Mouse (Mus musculus): ENCODE measurements around the gene Nell2. TPM values are rescaled to one million over a fixed set of nuclear protein-coding genes. Genes with fewer than 3 reads are reported as not detected.

Gene Nell2
- polyA plus RNA-seq, 1 experiment, result 319 TPM

DNA sequence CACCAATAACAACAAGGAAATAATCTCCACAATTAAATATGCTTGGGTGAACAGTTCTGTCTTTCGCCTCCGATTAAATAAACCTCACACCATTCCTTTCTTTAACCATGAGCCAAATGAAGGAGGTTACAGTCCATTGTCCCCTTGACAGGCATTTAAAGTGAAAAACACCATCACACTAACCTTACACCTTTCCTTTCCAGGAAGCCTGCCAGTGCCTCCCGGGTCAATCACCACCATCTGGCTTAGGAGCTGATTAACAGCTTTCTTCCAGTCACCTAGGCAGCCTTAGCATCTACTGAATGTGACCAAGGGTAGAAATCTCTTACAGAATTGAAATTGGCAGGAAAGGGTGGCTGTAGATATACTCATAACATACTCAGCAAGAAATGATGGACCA lies 371.5 kb downstream of the Nell2 start:
- no peak overlapping the region for H3K4me3 ChIP-seq (ENCODE audit: insufficient read depth, low read length)
- TF ChIP-seq CTCF (IDR thresholded peaks at IDR 0.05; ENCODE audit: extremely low read depth, insufficient read depth, low read length), result no peak
- TF ChIP-seq POLR2A (IDR thresholded peaks at IDR 0.05; ENCODE audit: extremely low read depth, insufficient read depth, low read length), result no peak
- H3K27ac ChIP-seq (ENCODE audit: insufficient read depth, low read length), result no peak overlapping the region
- no peaks in the 10 kb centered on the region for H3K4me1 ChIP-seq (ENCODE audit: control insufficient read depth, insufficient read depth, low read length)

DNA sequence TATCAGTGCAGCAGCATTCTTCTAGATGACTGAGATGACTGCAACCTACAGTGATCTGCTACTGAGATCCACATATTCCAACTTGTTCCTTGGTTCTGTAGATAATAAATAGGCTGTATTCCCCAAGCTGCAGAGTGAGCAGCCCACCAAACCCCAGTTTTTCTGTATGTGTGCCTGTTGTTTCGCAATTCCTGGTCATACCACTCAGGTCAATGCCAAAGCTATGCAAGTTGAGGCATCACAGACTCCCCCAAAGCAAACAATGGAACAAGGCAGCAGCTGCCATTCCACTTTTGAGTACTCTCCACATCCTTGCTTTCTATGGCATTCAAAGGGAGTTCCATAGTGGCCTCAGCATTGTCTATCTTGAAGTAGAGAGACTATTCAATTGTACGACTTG lies 383.2 kb downstream of the Nell2 start:
- no peak for TF ChIP-seq POLR2A (IDR thresholded peaks at IDR 0.05; ENCODE audit: extremely low read depth, insufficient read depth, low read length)
- TF ChIP-seq CTCF (IDR thresholded peaks at IDR 0.05; ENCODE audit: extremely low read depth, insufficient read depth, low read length), result no peak
- Histone ChIP-seq H3K27ac (ENCODE audit: insufficient read depth, low read length) (no peak overlapping the region), H3K4me3 (ENCODE audit: insufficient read depth, low read length) (no peak overlapping the region)

DNA sequence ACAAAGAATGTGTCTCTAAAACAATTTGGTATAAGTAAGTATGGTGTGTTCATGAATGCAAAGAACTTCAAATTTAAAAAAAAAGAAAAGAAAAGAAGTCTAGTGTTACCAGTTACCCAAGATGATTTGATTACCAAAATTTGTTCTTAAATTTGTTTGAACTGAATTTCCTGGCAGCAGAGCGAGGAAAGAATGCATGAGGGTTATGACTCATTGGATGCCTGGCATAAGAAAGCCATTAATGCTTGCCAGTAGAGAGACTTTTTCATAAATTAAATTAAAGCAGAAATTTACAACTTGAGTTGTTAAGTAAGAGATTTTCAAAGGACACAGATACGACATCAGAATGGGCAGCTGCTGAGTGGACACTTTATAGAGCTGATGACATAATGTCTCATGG lies 384.2 kb downstream of the Nell2 start:
- no peak for TF ChIP-seq CTCF (IDR thresholded peaks at IDR 0.05; ENCODE audit: extremely low read depth, insufficient read depth, low read length)
- no peak for TF ChIP-seq POLR2A (IDR thresholded peaks at IDR 0.05; ENCODE audit: extremely low read depth, insufficient read depth, low read length)
- Histone ChIP-seq H3K4me3 (ENCODE audit: insufficient read depth, low read length) (no peak overlapping the region), H3K4me1 (ENCODE audit: control insufficient read depth, insufficient read depth, low read length) (no peaks in the 10 kb centered on the region), H3K27ac (ENCODE audit: insufficient read depth, low read length) (no peak overlapping the region)

More for the DNA sequence above, 383.2 kb downstream of the Nell2 start:
- H3K4me1 ChIP-seq (ENCODE audit: control insufficient read depth, insufficient read depth, low read length), result no peaks in the 10 kb centered on the region

DNA sequence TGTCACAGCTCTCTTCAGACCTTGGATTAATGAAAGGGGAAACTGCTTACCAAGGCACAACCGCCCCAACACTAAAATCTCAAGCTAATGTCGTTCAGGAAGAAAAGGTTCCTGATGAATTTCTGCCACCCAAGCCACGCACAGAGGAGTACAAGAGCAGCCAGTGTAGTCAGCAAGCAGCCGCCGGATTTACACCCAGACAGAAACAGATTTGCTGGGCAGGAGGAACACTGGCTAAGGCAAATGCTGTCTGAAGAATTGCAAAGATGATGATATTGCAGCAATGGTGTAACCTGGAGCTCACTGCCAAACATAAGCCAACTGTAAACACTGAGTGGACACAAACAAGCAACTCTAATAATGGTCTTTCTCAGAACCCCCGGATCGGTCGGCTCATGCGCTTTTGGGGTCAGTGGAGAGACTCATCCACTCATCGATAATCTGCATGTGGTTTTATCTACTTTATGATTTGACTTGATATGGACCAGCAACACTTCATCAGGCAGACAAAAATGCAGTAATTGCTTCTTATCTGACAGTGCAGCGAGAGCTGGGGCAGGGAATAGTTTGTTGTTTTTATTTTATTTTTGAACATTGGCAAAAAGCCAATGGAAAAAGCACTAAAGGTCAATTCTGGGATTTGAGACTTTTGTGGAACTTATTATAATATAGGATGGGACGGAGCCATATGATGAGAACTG lies 389.5 kb downstream of the Nell2 start:
- Histone ChIP-seq H3K4me1 (ENCODE audit: control insufficient read depth, insufficient read depth, low read length) (peaks cover 4% of the 10 kb centered on the region), H3K27ac (ENCODE audit: insufficient read depth, low read length) (no peak overlapping the region), H3K4me3 (ENCODE audit: insufficient read depth, low read length) (no peak overlapping the region)
- TF ChIP-seq CTCF (IDR thresholded peaks at IDR 0.05; ENCODE audit: extremely low read depth, insufficient read depth, low read length), result no peak
- TF ChIP-seq POLR2A (IDR thresholded peaks at IDR 0.05; ENCODE audit: extremely low read depth, insufficient read depth, low read length), result no peak

DNA sequence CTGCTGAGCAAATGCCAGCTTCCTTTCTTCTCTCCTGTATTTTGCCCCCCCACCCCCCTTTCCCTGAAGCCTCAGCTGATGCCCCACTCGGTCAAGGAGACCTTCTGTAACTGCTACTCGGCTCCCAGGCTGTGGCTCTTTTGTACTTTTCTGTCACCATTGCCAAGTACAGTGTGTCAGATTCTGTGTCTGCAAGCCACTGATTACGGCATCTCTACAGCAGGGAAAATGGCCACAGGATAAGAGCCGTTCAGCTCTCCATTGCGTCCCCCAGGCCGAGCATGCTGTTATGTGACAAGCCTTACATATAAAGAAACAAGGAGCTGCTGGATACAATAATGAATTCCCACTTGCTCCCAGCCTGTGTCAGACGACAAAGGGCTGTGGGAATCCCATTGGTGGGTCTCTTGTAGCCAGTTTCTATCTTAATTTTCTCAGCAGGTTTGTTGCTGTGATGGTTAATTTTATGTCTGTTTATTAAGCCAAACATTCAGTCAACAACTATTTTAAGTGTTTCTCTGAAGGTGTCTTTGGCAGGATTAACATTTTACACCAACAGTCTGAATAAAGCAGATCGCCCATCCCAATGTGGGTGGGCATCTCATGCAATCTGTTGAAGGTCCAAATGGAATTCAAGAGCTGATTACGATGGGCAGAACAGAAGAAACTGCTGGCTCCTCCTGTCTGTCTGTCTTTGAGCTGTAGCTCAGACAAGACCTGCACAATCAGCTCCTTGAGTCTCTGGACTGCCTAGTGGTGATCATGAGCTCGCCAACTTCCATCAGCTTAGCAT lies 391.1 kb downstream of the Nell2 start:
- Histone ChIP-seq H3K4me3 (ENCODE audit: insufficient read depth, low read length) (no peak overlapping the region), H3K27ac (ENCODE audit: insufficient read depth, low read length) (no peak overlapping the region), H3K4me1 (ENCODE audit: control insufficient read depth, insufficient read depth, low read length) (peaks cover 4% of the 10 kb centered on the region)
- no peak for TF ChIP-seq CTCF (IDR thresholded peaks at IDR 0.05; ENCODE audit: extremely low read depth, insufficient read depth, low read length)
- no peak for TF ChIP-seq POLR2A (IDR thresholded peaks at IDR 0.05; ENCODE audit: extremely low read depth, insufficient read depth, low read length)

DNA sequence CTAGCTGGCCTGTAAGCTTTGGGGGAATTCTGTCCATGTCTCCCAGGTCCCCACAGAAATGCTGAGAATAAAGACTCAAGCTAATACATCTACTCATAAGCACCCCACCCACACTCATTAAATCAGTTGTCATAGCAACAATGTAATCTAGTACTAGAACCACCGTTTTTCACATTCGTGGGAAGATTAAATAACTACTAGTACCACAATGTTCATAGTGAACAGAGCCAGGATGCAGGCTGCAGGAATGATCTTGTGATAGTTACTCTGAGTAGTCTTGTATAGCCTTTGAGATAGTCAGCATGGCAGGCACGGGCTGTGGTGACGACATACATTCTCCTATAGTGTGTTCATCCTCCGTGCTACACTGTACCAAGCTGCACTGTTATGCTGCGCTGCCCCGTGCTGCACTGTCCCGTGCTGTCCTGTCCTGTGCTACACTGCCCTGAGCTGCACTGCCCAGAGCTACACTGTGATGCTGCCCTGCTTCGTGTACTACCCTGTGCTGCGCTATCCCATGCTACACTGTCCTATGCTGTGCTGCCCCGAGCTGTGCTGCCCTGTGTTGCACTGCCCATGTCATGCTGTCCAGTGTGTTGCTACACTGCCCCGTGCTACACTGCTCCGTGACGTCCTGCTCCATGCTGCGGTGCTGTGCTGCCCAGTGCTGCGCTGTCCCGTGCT lies 392.3 kb downstream of the Nell2 start:
- H3K4me3 ChIP-seq (ENCODE audit: insufficient read depth, low read length), result no peak overlapping the region
- H3K4me1 ChIP-seq (ENCODE audit: control insufficient read depth, insufficient read depth, low read length), result peaks cover 4% of the 10 kb centered on the region
- H3K27ac ChIP-seq (ENCODE audit: insufficient read depth, low read length), result no peak overlapping the region
- TF ChIP-seq POLR2A (IDR thresholded peaks at IDR 0.05; ENCODE audit: extremely low read depth, insufficient read depth, low read length) (no peak), CTCF (IDR thresholded peaks at IDR 0.05; ENCODE audit: extremely low read depth, insufficient read depth, low read length) (no peak)

DNA sequence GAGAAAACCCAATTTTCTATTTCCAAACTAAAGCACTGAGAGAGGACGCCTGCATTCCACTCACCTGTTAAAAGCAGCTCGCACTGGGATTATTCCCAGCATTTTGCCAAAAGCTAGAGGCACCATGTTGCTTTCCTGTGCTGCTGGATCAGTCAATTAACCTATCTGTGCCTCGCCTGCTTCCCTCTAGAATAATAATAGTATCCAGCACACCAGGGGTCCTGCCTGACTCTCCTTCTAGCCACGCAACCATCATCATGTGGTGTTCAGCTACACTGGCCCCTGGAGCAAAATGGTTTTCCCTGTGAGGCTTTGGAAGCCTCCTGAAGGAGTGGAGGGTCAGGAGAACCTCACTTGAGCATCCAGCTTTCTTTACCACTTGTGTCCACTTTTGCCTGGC lies 397.0 kb downstream of the Nell2 start:
- Histone ChIP-seq H3K4me1 (ENCODE audit: control insufficient read depth, insufficient read depth, low read length) (peaks cover 2% of the 10 kb centered on the region; the same call in 1 of the 2 replicates), H3K27ac (ENCODE audit: insufficient read depth, low read length) (no peak overlapping the region), H3K4me3 (ENCODE audit: insufficient read depth, low read length) (no peak overlapping the region)
- no peak for TF ChIP-seq POLR2A (IDR thresholded peaks at IDR 0.05; ENCODE audit: extremely low read depth, insufficient read depth, low read length)
- no peak for TF ChIP-seq CTCF (IDR thresholded peaks at IDR 0.05; ENCODE audit: extremely low read depth, insufficient read depth, low read length)

DNA sequence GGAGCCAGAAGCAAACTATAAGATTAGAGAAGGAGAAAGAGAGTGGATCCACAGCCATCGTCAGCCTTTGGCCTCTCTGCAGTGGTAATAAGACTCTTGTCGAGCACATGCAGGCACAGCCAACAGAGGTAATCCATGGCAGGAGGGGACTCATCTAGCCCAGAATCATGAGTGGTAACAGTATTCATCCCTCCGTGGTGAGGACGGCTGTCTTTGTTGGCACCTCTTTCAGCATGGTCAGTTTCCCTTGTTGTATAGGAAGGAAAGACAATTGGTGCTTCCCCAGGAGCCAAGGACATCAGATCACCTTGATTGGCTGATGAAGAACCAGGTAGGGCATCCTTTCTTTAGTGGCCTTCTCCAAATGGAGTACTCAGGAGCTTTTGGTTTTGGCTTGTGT lies 419.7 kb downstream of the Nell2 start:
- TF ChIP-seq POLR2A (IDR thresholded peaks at IDR 0.05; ENCODE audit: extremely low read depth, insufficient read depth, low read length), result no peak
- no peak for TF ChIP-seq CTCF (IDR thresholded peaks at IDR 0.05; ENCODE audit: extremely low read depth, insufficient read depth, low read length)
- Histone ChIP-seq H3K4me3 (ENCODE audit: insufficient read depth, low read length) (no peak overlapping the region), H3K27ac (ENCODE audit: insufficient read depth, low read length) (no peak overlapping the region), H3K4me1 (ENCODE audit: control insufficient read depth, insufficient read depth, low read length) (peaks cover 2% of the 10 kb centered on the region; the same call in 1 of the 2 replicates)

DNA sequence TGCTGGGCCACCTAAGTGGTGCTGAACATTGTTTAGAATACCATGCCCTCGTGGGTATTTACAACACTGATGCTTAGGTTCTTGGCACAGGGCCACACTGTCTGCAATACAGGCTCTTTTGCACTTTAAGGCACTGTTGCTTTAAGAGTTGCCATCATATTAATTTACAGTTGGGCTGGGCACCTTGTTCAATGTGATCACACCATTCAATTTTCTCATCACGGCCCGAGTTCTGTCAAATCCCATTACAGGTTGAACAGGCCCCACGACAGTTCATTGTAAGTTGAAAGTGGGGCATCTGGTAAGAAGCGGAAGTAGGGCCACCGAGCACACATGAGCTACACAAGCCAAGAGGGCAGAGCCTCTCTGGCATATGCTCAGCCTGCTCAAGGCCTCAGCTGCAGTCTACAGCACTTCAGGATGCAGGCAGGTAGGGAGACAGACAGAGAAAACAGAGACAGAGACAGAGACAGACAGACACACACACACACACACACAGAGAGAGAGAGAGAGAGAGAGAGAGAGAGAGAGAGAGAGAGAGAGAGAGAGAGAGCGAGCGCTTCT lies 421.0 kb downstream of the Nell2 start:
- Histone ChIP-seq H3K27ac (ENCODE audit: insufficient read depth, low read length) (no peak overlapping the region), H3K4me1 (ENCODE audit: control insufficient read depth, insufficient read depth, low read length) (peaks cover 2% of the 10 kb centered on the region; the same call in 1 of the 2 replicates), H3K4me3 (ENCODE audit: insufficient read depth, low read length) (no peak overlapping the region)
- TF ChIP-seq CTCF (IDR thresholded peaks at IDR 0.05; ENCODE audit: extremely low read depth, insufficient read depth, low read length) (no peak), POLR2A (IDR thresholded peaks at IDR 0.05; ENCODE audit: extremely low read depth, insufficient read depth, low read length) (no peak)

Data from cortical plate, adult 2 months (tissue).